Mouse (Mus musculus) heart, postnatal 0 days (tissue): ENCODE data around the gene Ttc28. TPM values are rescaled to one million over a fixed set of nuclear protein-coding genes. Genes with fewer than 3 reads are reported as not detected.
A peak's percentile ranks its signal among the peaks of the same experiment; 100 is the strongest.

Source experiments
- ATAC-seq: fragments of 200-750 bp; cut with Nextera tagmentation; 2 replicates; pipeline ENCODE4 v1.8.0; 2017; ENCODE audit warnings: low read depth, moderate number of reproducible peaks, moderate library complexity; ENCODE audit not compliant: insufficient read depth
- DNase-seq: peaks from one replicate; pipeline ENCODE4 v3.0.0-alpha.2; 2016; ENCODE audit warnings: low spot score
- H3K27ac ChIP-seq: fragments of 300-500 bp; sonication (generic); 2 replicates; pipeline ENCODE4 v1.5.1; 2014; ENCODE audit warnings: low read depth, mild to moderate bottlenecking
- H3K27me3 ChIP-seq: fragments of 300-500 bp; sonication (generic); 2 replicates; pipeline ENCODE4 v1.6.1; 2014; ENCODE audit warnings: low read length, mixed read lengths; ENCODE audit not compliant: control insufficient read depth, insufficient read depth
- H3K36me3 ChIP-seq: fragments of 300-500 bp; sonication (generic); replicated peaks from 2 replicates; pipeline ENCODE4 v1.6.1; 2014; ENCODE audit warnings: low read length, mixed read lengths; ENCODE audit not compliant: control insufficient read depth, insufficient read depth
- H3K4me1 ChIP-seq: fragments of 300-500 bp; sonication (generic); 2 replicates; pipeline ENCODE4 v1.6.1; 2014; ENCODE audit warnings: antibody characterized with exemption; ENCODE audit not compliant: control insufficient read depth, insufficient read depth
- H3K4me2 ChIP-seq: fragments of 300-500 bp; sonication (generic); 2 replicates; pipeline ENCODE4 v1.6.1; 2014; ENCODE audit warnings: low read depth, mild to moderate bottlenecking, low read length, moderate library complexity
- H3K4me3 ChIP-seq: fragments of 300-500 bp; sonication (generic); 2 replicates; pipeline ENCODE4 v1.5.1; 2014; ENCODE audit warnings: low read depth, low read length
- H3K9ac ChIP-seq: fragments of 300-500 bp; sonication (generic); replicated peaks from 2 replicates; pipeline ENCODE4 v1.6.1; 2014; ENCODE audit warnings: low read depth, low read length, mixed read lengths
- H3K9me3 ChIP-seq: fragments of 300-500 bp; sonication (generic); replicated peaks from 2 replicates; pipeline ENCODE4 v1.6.1; 2016; ENCODE audit warnings: low read length; ENCODE audit not compliant: control insufficient read depth
- CTCF ChIP-seq: IDR thresholded peaks from 2 replicates; pipeline ENCODE4 v1.5.1; 2016; ENCODE audit warnings: antibody characterized with exemption, control low read depth, low read depth
- EP300 ChIP-seq: IDR thresholded peaks from 2 replicates; pipeline ENCODE4 v1.6.1; 2016; ENCODE audit warnings: antibody characterized with exemption, low read depth
- WGBS: fragments of 180-500 bp; shearing (Covaris S2); extraction: QIAGEN DNeasy Blood & Tissue Kit; methylation state at CpG from one replicate; pipeline ENCODE4 v1.1.7; 2014; 5-methylcytosine and 5-hydroxymethylcytosine counted together
- polyA plus RNA-seq: library from polyadenylated mRNA; unstranded; fragments of >200 nt; fragmentation: Nextera tagmentation; extraction: Ambion mirVana; gene quantifications from 2 replicates; pipeline ENCODE4 v1.2.1, GENCODE M21; 2015
- total RNA-seq: library from RNA; depleted of rRNA; stranded (reverse); fragments of >200 nt; gene quantifications from 2 replicates; pipeline ENCODE4 v1.2.3, GENCODE M21; 2014; ENCODE audit warnings: low replicate concordance

Gene Ttc28
- total and polyA plus RNA-seq, 2 experiments from 2014 or later, result 4.6 to 14.2 TPM

- no peak overlapping the region for H3K4me2 ChIP-seq
- DNase-seq (no peak), ATAC-seq (no peak)
- H3K9me3 ChIP-seq, result no peaks in the 10 kb centered on the region
- no peak overlapping the region for H3K9ac ChIP-seq
- no peaks in the 10 kb centered on the region for H3K36me3 ChIP-seq
- no peak for TF ChIP-seq CTCF
- no peaks in the 10 kb centered on the region for H3K27me3 ChIP-seq
- no peak overlapping the region for H3K4me3 ChIP-seq
- H3K4me1 ChIP-seq, result no peaks in the 10 kb centered on the region
- H3K27ac ChIP-seq, result no peak overlapping the region
Observed at GRCm38 (mm10) chr5:110908879-110909278, 29.3 kb downstream of the Ttc28 start.

- Histone ChIP-seq H3K27me3 (no peaks in the 10 kb centered on the region), H3K4me1 (no peaks in the 10 kb centered on the region), H3K9me3 (no peaks in the 10 kb centered on the region), H3K4me2 (no peak overlapping the region), H3K4me3 (no peak overlapping the region), H3K27ac (no peak overlapping the region), H3K36me3 (no peaks in the 10 kb centered on the region), H3K9ac (no peak overlapping the region)
- no peak for ATAC-seq
- TF ChIP-seq CTCF (no peak), EP300 (no peak)
- WGBS, result 83% methylated on average over 4 of the region's 4 CpGs
- no peak for DNase-seq
Observed at GRCm38 (mm10) chr5:110909955-110910589, 30.5 kb downstream of the Ttc28 start.

GRCm38 (mm10) chr5:110914859-110915258 is 35.3 kb downstream of the Ttc28 start:
- Histone ChIP-seq H3K36me3 (no peaks in the 10 kb centered on the region), H3K27ac (no peak overlapping the region), H3K4me2 (no peak overlapping the region), H3K27me3 (no peaks in the 10 kb centered on the region), H3K4me1 (peaks cover 10% of the 10 kb centered on the region), H3K9me3 (no peaks in the 10 kb centered on the region), H3K4me3 (no peak overlapping the region), H3K9ac (no peak overlapping the region)
- no peak for ATAC-seq
- WGBS, result 87% methylated on average over 11 of the region's 11 CpGs
- DNase-seq, result no peak
- TF ChIP-seq EP300 (no peak), CTCF (no peak)

GRCm38 (mm10) chr5:110916241-110916640 is 36.6 kb downstream of the Ttc28 start:
- Histone ChIP-seq H3K4me3 (no peak overlapping the region), H3K9me3 (no peaks in the 10 kb centered on the region), H3K27ac (no peak overlapping the region), H3K4me2 (no peak overlapping the region), H3K36me3 (no peaks in the 10 kb centered on the region), H3K4me1 (peaks cover 10% of the 10 kb centered on the region), H3K27me3 (no peaks in the 10 kb centered on the region), H3K9ac (no peak overlapping the region)
- WGBS, result 91% methylated on average over 3 of the region's 3 CpGs
- no peak for ATAC-seq
- DNase-seq, result no peak
- TF ChIP-seq EP300 (no peak), CTCF (no peak)

- TF ChIP-seq EP300, result no peak
- TF ChIP-seq CTCF, result no peak
- H3K36me3 ChIP-seq, result no peaks in the 10 kb centered on the region
- WGBS, result 84% methylated on average over 4 of the region's 4 CpGs
- H3K27ac ChIP-seq, result no peak overlapping the region
- H3K9ac ChIP-seq, result no peak overlapping the region
- DNase-seq (no peak), ATAC-seq (no peak)
- no peaks in the 10 kb centered on the region for H3K27me3 ChIP-seq
- H3K9me3 ChIP-seq, result no peaks in the 10 kb centered on the region
- no peak overlapping the region for H3K4me2 ChIP-seq
- H3K4me1 ChIP-seq, result peaks cover 10% of the 10 kb centered on the region
- H3K4me3 ChIP-seq, result no peak overlapping the region
Observed at GRCm38 (mm10) chr5:110919541-110919940, 39.9 kb downstream of the Ttc28 start.

- DNase-seq (peak; percentile 55), ATAC-seq (peak; percentile 80)
- WGBS, result 19% methylated on average over 1 of the region's 1 CpGs
Observed at GRCm38 (mm10) chr5:110923336-110923735, 43.7 kb downstream of the Ttc28 start.

More at GRCm38 (mm10) chr5:110923336-110923735, 43.7 kb downstream of the Ttc28 start:
- Histone ChIP-seq H3K9ac (no peak overlapping the region), H3K9me3 (no peaks in the 10 kb centered on the region), H3K36me3 (no peaks in the 10 kb centered on the region), H3K4me1 (no peaks in the 10 kb centered on the region), H3K4me2 (no peak overlapping the region), H3K4me3 (no peak overlapping the region), H3K27me3 (no peaks in the 10 kb centered on the region), H3K27ac (no peak overlapping the region)
- TF ChIP-seq EP300 (no peak), CTCF (peak; percentile 71)
